Comparison of ENCODE assay signal across 17 mouse cellular contexts in the genomic region with DNA sequence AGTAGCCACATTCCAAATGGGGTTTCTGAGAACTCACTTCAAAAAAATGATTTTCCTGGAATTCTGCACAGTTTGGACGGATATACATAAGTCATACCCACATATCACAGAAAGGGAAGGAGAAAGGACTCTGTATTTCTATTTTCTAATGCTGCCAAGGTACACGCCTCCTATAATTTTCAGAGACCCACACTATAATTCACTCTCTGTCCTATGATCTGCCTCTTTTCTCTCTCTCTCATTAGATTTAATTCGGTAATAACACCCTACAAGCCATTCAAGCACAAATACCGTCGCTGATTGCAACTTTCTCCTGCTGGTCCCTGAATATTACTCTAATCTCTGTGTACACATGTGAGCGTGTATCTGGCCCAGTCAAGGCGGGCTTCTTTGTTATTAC.
"Had no signal": no experiment of that assay in that cellular context is flagged by ENCODE, and none has a peak within 500 bp of the region (broad histone marks: within the 10 kb centered on the region; RNA-seq: fewer than 3 reads in every experiment).

No protein-coding gene starts in this region.

- H3K4me3 ChIP-seq: midbrain, embryonic 10.5 days; midbrain, embryonic 12.5 days; myocyte; neural tube, embryonic 13.5 days; neural tube, embryonic 15.5 days had no signal

- H3K9ac ChIP-seq: lung, embryonic 14.5 days; midbrain, embryonic 12.5 days; neural tube, embryonic 13.5 days; neural tube, embryonic 15.5 days had no signal

- H3K36me3 ChIP-seq: midbrain, embryonic 10.5 days; midbrain, embryonic 12.5 days; neural tube, embryonic 13.5 days; neural tube, embryonic 15.5 days had no signal

- H3K27me3 ChIP-seq: midbrain, embryonic 12.5 days; neural tube, embryonic 13.5 days; neural tube, embryonic 15.5 days had no signal

- H3K9me3 ChIP-seq: midbrain, embryonic 10.5 days; midbrain, embryonic 12.5 days; neural tube, embryonic 13.5 days; neural tube, embryonic 15.5 days had no signal

- ATAC-seq: midbrain, embryonic 16.5 days had no signal

- DNase-seq: lung, embryonic 14.5 days; lung, postnatal 10 days; lung, postnatal 4 days; retina, postnatal 1 day; right cerebral cortex, adult 18-20 months; right cerebral cortex, postnatal 25 days; right cerebral cortex, postnatal 4 days; spleen, adult 18-20 months; thymus, adult 18-20 months; thymus, postnatal 14 days; thymus, postnatal 36 days had no signal

- H3K4me1 ChIP-seq: midbrain, embryonic 12.5 days; neural tube, embryonic 15.5 days had no signal

- H3K4me2 ChIP-seq: lung, embryonic 14.5 days; midbrain, embryonic 12.5 days; neural tube, embryonic 13.5 days; neural tube, embryonic 15.5 days had no signal

- H3K27ac ChIP-seq: midbrain, embryonic 10.5 days; midbrain, embryonic 12.5 days; neural tube, embryonic 13.5 days; neural tube, embryonic 15.5 days had no signal
